Mouse (Mus musculus): ENCODE results near the gene Gm4871. TPM values are rescaled to one million over a fixed set of nuclear protein-coding genes. Genes with fewer than 3 reads are reported as not detected.

Gm4871 gene
- not detected for polyA plus RNA-seq (2017; shearing (Covaris generic))

DNA sequence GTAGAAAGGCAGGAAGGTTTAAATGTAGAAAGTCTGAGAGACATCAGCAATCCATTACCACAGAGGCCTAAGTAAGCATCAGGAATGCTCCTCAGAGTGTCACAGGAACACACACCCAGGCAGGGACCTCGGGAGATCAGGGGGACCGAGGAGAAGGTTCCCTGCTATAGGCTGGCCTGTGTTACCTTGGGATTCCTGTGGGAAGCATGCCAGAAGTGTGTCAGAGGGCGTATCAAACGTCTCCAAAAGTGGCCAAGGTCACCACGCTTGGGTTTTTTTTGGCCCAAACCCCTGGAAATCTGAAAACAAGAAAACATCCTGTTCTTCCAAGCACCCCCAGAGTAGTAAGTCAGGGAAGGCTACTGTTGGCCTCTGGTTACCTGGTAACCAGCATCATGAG is at the start of gene Gm4871:
Gene Gm4871, minus strand, starts transcription at position 364 of the 400 bp plus-strand sequence.

GRCm38 (mm10) chr5:145042690-145043089 is 10.1 kb upstream of the Gm4871 start, which contains the start of gene 1700018F24Rik:
1700018F24Rik (plus strand) TSS chr5:145042990.

Other genes starting within 250 kb of the Gm4871 start
- gene Smurf1, start 66.9 kb downstream of the Gm4871 start, polyA plus RNA-seq (2017; shearing (Covaris generic)): 40.0 TPM
- not detected for gene 1700018F24Rik, start 10.2 kb upstream of the Gm4871 start, polyA plus RNA-seq (2017; shearing (Covaris generic))
- 73.3 TPM for gene Arpc1a, start 51.1 kb upstream of the Gm4871 start, polyA plus RNA-seq (2017; shearing (Covaris generic))
- not detected for gene Kpna7, start 51.3 kb upstream of the Gm4871 start, polyA plus RNA-seq (2017; shearing (Covaris generic))
- 1,015 TPM for gene Arpc1b, start 81.5 kb upstream of the Gm4871 start, polyA plus RNA-seq (2017; shearing (Covaris generic))
- 52.6 TPM for gene Pdap1, start 107.5 kb upstream of the Gm4871 start, polyA plus RNA-seq (2017; shearing (Covaris generic))
- gene Bud31, start 107.6 kb upstream of the Gm4871 start, polyA plus RNA-seq (2017; shearing (Covaris generic)): 167 TPM
- gene Ptcd1, start 134.4 kb upstream of the Gm4871 start, polyA plus RNA-seq (2017; shearing (Covaris generic)): 26.4 TPM
- gene Cpsf4, start 134.5 kb upstream of the Gm4871 start, polyA plus RNA-seq (2017; shearing (Covaris generic)): 40.7 TPM
- 373 TPM for gene Atp5j2, start 159.3 kb upstream of the Gm4871 start, polyA plus RNA-seq (2017; shearing (Covaris generic))
- gene Zkscan14, start 169.1 kb upstream of the Gm4871 start, polyA plus RNA-seq (2017; shearing (Covaris generic)): 25.8 TPM
- gene Zkscan5, start 171.8 kb upstream of the Gm4871 start, polyA plus RNA-seq (2017; shearing (Covaris generic)): 7.1 TPM
- 48.5 TPM for gene Zfp655, start 199.0 kb upstream of the Gm4871 start, polyA plus RNA-seq (2017; shearing (Covaris generic))
- gene Zscan25, start 247.7 kb upstream of the Gm4871 start, polyA plus RNA-seq (2017; shearing (Covaris generic)): 1.1 TPM